Mouse (Mus musculus): ENCODE measurements around the gene Kctd18.

- no peak for TF ChIP-seq CTCF (IDR thresholded peaks at IDR 0.05; ENCODE audit: control insufficient read depth, insufficient read depth, insufficient replicate concordance, low read depth, low read length)
- no peak for TF ChIP-seq POLR2A (IDR thresholded peaks at IDR 0.05; ENCODE audit: control insufficient read depth, low read depth, low read length)
These were observed 107.2 kb downstream of the Kctd18 start for GRCm38 (mm10) chr1:57911561-57911960.
